Mouse (Mus musculus): ENCODE data around the gene Chd4. TPM values are rescaled to one million over a fixed set of nuclear protein-coding genes. Genes with fewer than 3 reads are reported as not detected.

Gene Chd4
- polyA plus RNA-seq, 1 experiment from 2014 or later: 90.7 TPM

GRCm38 (mm10) chr6:125097346-125097689 lies 1.5 kb downstream of the Chd4 start:
- H3K27ac ChIP-seq (replicated peaks): peak overlapping the region; percentile 97
- H3K27me3 ChIP-seq (ENCODE audit: low read depth, poor library complexity, severe bottlenecking): no peaks in the 10 kb centered on the region
- peak overlapping the region; percentile 80 for H3K4me3 ChIP-seq
- no peaks in the 10 kb centered on the region for H3K9me3 ChIP-seq (replicated peaks)
- WGBS: 1% methylated on average over 12 of the region's 12 CpGs
- H3K36me3 ChIP-seq: peaks cover 49% of the 10 kb centered on the region
- H3K4me1 ChIP-seq: peaks cover 51% of the 10 kb centered on the region
- DNase-seq (ENCODE audit: low spot score): peak; percentile 31

DNA sequence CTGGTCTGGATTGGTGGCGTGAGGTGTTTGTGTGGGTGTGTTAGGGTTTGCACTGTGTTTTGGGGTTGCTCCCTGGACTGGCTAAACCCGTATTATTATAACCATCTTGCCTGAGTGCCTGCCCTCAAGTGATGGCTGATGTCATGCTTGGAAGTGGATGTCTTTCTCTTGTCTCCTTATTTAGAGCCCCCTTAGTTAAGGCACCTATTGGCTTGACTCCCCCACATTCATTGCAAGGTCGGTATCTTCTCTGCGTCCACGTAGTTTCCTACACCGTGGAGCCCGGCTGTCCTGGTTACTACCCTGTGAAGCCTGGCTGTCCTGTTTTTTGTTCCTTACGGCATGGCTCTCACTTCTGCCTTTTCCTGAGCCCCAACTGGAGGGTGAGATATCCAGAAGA lies 2.2 kb downstream of the Chd4 start:
- Histone ChIP-seq H3K9me3 (replicated peaks) (no peaks in the 10 kb centered on the region), H3K36me3 (peaks cover 56% of the 10 kb centered on the region), H3K4me1 (peaks cover 51% of the 10 kb centered on the region), H3K27ac (replicated peaks) (peak overlapping the region; percentile 97), H3K4me3 (peak overlapping the region; percentile 80), H3K27me3 (ENCODE audit: low read depth, poor library complexity, severe bottlenecking) (no peaks in the 10 kb centered on the region)
- DNase-seq (ENCODE audit: low spot score): no peak
- WGBS: 63% methylated on average over 8 of the region's 8 CpGs

DNA sequence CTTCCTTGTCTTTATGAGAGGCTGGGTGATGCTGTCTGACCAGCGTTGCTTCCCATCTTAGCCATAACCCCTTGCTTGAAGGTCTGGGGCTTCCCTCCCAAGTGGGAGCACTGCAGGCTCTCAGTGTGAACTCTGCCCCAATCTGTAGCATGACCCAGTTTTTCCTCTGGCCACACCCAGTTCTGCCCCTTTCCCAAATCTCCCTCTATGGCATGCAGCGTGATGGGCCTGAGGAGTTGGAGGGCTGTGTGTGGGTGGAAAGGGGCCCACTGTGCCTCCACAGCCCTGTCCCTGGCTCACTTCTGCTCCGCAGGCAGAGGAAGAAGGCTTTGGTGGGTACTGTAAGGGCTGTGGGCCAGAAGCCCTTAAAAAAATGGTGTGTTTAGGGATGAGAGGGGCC lies 2.7 kb downstream of the Chd4 start:
- Histone ChIP-seq H3K9me3 (replicated peaks) (no peaks in the 10 kb centered on the region), H3K36me3 (peaks cover 61% of the 10 kb centered on the region), H3K27ac (replicated peaks) (peak overlapping the region; percentile 97), H3K27me3 (ENCODE audit: low read depth, poor library complexity, severe bottlenecking) (no peaks in the 10 kb centered on the region), H3K4me3 (peak overlapping the region; percentile 80), H3K4me1 (peaks cover 51% of the 10 kb centered on the region)
- DNase-seq (ENCODE audit: low spot score): no peak
- 73% methylated on average over 3 of the region's 3 CpGs for WGBS

DNA sequence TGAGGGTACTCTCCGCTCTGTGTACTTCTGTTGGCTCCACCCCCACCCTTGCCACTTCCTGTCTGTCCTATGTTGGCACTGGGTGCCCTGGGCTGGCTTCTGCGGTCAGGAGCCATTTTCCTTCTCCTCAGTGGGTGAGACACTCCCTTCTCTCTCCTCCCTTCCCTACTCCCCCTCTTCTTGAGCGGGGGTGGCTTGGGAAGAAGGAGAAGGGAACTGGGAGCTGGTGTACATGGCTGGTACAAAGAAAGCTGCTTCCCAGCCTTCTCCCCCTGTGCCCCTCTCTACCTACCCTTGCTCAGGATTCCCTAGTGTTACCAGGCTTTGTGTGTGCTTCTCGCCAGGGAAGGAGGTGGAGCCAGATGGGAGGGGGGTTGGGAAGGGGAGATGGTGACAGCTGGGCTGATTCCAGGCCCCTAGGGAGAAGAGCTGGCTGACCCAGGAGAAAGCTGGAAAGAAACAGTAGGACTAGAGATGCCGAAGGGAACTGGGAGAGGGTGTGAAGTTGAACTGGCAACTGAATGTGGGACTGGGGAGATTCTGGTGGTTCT lies 3.7 kb downstream of the Chd4 start:
- peak overlapping the region; percentile 80 for H3K4me3 ChIP-seq
- WGBS: 52% methylated on average over 5 of the region's 5 CpGs
- DNase-seq (ENCODE audit: low spot score): no peak
- peak overlapping the region; percentile 97 for H3K27ac ChIP-seq (replicated peaks)
- H3K9me3 ChIP-seq (replicated peaks): no peaks in the 10 kb centered on the region
- peaks cover 71% of the 10 kb centered on the region for H3K36me3 ChIP-seq
- peaks cover 51% of the 10 kb centered on the region for H3K4me1 ChIP-seq
- no peaks in the 10 kb centered on the region for H3K27me3 ChIP-seq (ENCODE audit: low read depth, poor library complexity, severe bottlenecking)

DNA sequence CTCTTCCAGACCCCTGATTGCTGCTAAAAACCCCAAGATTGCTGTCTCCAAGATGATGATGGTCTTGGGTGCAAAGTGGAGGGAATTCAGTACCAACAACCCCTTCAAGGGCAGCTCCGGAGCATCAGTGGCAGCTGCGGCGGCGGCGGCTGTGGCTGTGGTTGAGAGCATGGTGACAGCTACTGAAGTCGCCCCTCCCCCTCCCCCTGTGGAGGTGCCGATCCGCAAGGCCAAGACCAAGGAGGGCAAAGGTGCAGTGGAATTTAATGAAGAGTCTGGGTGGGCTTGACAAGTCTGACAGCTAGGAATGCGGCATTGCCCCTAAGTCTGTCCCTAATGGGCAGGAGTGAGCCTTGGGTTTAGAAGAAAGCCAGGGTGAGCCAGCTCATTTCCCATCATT lies 5.7 kb downstream of the Chd4 start:
- peaks cover 91% of the 10 kb centered on the region for H3K36me3 ChIP-seq
- H3K27ac ChIP-seq (replicated peaks): no peak overlapping the region
- no peaks in the 10 kb centered on the region for H3K9me3 ChIP-seq (replicated peaks)
- H3K27me3 ChIP-seq (ENCODE audit: low read depth, poor library complexity, severe bottlenecking): no peaks in the 10 kb centered on the region
- H3K4me1 ChIP-seq: peaks cover 38% of the 10 kb centered on the region
- whole genome bisulfite sequencing: 88% methylated on average over 9 of the region's 9 CpGs
- 0 out of 2 replicates have a peak overlapping the region, but pooled peaks have one; percentile 3 for H3K4me3 ChIP-seq
- no peak for DNase-seq (ENCODE audit: low spot score)

- H3K27ac ChIP-seq (replicated peaks): no peak overlapping the region
- 0 out of 2 replicates have a peak, but pooled peaks cover 8% of the 10 kb centered on the region for H3K9me3 ChIP-seq (replicated peaks)
- no peaks in the 10 kb centered on the region for H3K27me3 ChIP-seq (ENCODE audit: low read depth, poor library complexity, severe bottlenecking)
- H3K4me1 ChIP-seq: peaks cover 16% of the 10 kb centered on the region
- DNase-seq (ENCODE audit: low spot score): no peak
- peaks cover 100% of the 10 kb centered on the region for H3K36me3 ChIP-seq
- WGBS: 95% methylated on average over 4 of the region's 4 CpGs
- H3K4me3 ChIP-seq: no peak overlapping the region
Observed at GRCm38 (mm10) chr6:125104223-125104622, 8.4 kb downstream of the Chd4 start.

- Histone ChIP-seq H3K9me3 (replicated peaks) (0 out of 2 replicates have a peak, but pooled peaks cover 8% of the 10 kb centered on the region), H3K27ac (replicated peaks) (no peak overlapping the region), H3K4me1 (no peaks in the 10 kb centered on the region), H3K27me3 (ENCODE audit: low read depth, poor library complexity, severe bottlenecking) (no peaks in the 10 kb centered on the region), H3K4me3 (no peak overlapping the region), H3K36me3 (peaks cover 100% of the 10 kb centered on the region)
- WGBS: 96% methylated on average over 2 of the region's 2 CpGs
- no peak for DNase-seq (ENCODE audit: low spot score)
Observed at GRCm38 (mm10) chr6:125107705-125108104, 11.9 kb downstream of the Chd4 start.

GRCm38 (mm10) chr6:125109371-125109770 lies 13.6 kb downstream of the Chd4 start:
- Histone ChIP-seq H3K36me3 (peaks cover 100% of the 10 kb centered on the region), H3K4me3 (no peak overlapping the region), H3K4me1 (no peaks in the 10 kb centered on the region), H3K9me3 (replicated peaks) (0 out of 2 replicates have a peak, but pooled peaks cover 8% of the 10 kb centered on the region), H3K27me3 (ENCODE audit: low read depth, poor library complexity, severe bottlenecking) (no peaks in the 10 kb centered on the region), H3K27ac (replicated peaks) (no peak overlapping the region)
- 92% methylated on average over 14 of the region's 14 CpGs for WGBS
- DNase-seq (ENCODE audit: low spot score): no peak

DNA sequence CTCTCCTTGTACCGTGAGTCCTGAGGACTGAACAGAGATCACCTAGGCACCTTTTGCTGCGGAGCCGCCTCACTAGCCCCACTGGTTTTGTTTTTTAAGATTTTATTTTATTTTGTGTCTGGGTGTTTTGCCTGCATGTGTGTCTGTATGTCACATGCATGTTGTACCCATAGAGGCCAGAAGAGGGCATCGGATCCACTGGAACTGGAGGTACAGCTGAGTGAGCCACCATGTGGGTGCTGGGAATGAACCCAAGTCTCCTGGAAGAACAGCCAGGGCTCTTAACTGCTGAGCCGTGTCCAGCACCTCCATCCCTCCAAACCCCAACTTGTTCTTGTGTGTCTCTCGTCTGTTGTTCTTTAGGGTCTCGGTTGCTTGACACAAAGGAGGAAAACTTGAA lies 15.1 kb downstream of the Chd4 start:
- DNase-seq (ENCODE audit: low spot score): peak; percentile 50
- WGBS: 94% methylated on average over 7 of the region's 7 CpGs
- H3K36me3 ChIP-seq: peaks cover 100% of the 10 kb centered on the region
- no peaks in the 10 kb centered on the region for H3K4me1 ChIP-seq
- H3K4me3 ChIP-seq: no peak overlapping the region
- H3K9me3 ChIP-seq (replicated peaks): 0 out of 2 replicates have a peak, but pooled peaks cover 8% of the 10 kb centered on the region
- H3K27me3 ChIP-seq (ENCODE audit: low read depth, poor library complexity, severe bottlenecking): no peaks in the 10 kb centered on the region
- H3K27ac ChIP-seq (replicated peaks): no peak overlapping the region

DNA sequence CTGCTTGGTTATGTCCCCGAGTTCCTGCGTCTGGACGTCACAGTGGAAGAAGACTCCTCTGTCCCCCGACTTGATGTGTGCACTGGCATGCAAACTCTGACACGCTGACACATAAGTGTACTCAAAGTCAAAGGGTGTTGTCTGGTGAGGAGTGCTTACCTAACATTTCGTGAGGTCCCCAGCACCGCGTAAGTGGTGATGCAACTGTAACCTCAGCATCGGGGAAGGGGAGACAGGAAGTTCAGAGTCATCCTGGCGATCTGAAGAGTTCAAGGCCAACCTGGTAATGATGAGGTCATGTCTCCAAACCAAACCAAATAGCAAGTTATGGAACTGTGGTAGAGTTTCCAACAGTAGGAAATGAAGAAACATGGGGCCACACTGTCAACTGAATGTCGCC lies 16.8 kb downstream of the Chd4 start:
- Histone ChIP-seq H3K36me3 (peaks cover 100% of the 10 kb centered on the region), H3K4me1 (no peaks in the 10 kb centered on the region), H3K27ac (replicated peaks) (no peak overlapping the region), H3K9me3 (replicated peaks) (no peaks in the 10 kb centered on the region), H3K4me3 (no peak overlapping the region), H3K27me3 (ENCODE audit: low read depth, poor library complexity, severe bottlenecking) (no peaks in the 10 kb centered on the region)
- 96% methylated on average over 11 of the region's 11 CpGs for WGBS
- DNase-seq (ENCODE audit: low spot score): no peak

GRCm38 (mm10) chr6:125119387-125119786 lies 23.6 kb downstream of the Chd4 start:
- WGBS: 98% methylated on average over 8 of the region's 8 CpGs
- H3K36me3 ChIP-seq: peaks cover 100% of the 10 kb centered on the region
- no peaks in the 10 kb centered on the region for H3K27me3 ChIP-seq (ENCODE audit: low read depth, poor library complexity, severe bottlenecking)
- DNase-seq (ENCODE audit: low spot score): no peak
- no peaks in the 10 kb centered on the region for H3K9me3 ChIP-seq (replicated peaks)
- H3K4me3 ChIP-seq: no peak overlapping the region
- no peaks in the 10 kb centered on the region for H3K4me1 ChIP-seq
- no peak overlapping the region for H3K27ac ChIP-seq (replicated peaks)

GRCm38 (mm10) chr6:125128724-125129123 lies 32.9 kb downstream of the Chd4 start:
- Histone ChIP-seq H3K36me3 (peaks cover 78% of the 10 kb centered on the region), H3K9me3 (replicated peaks) (no peaks in the 10 kb centered on the region), H3K4me1 (peaks cover 22% of the 10 kb centered on the region), H3K27ac (replicated peaks) (no peak overlapping the region), H3K27me3 (ENCODE audit: low read depth, poor library complexity, severe bottlenecking) (no peaks in the 10 kb centered on the region), H3K4me3 (no peak overlapping the region)
- WGBS: 94% methylated on average over 12 of the region's 12 CpGs
- no peak for DNase-seq (ENCODE audit: low spot score)

- no peak for DNase-seq (ENCODE audit: low spot score)
- H3K4me1 ChIP-seq: peaks cover 22% of the 10 kb centered on the region
- 93% methylated on average over 20 of the region's 20 CpGs for WGBS
- no peak overlapping the region for H3K27ac ChIP-seq (replicated peaks)
- peaks cover 78% of the 10 kb centered on the region for H3K36me3 ChIP-seq
- no peaks in the 10 kb centered on the region for H3K9me3 ChIP-seq (replicated peaks)
- H3K4me3 ChIP-seq: no peak overlapping the region
- no peaks in the 10 kb centered on the region for H3K27me3 ChIP-seq (ENCODE audit: low read depth, poor library complexity, severe bottlenecking)
Observed at GRCm38 (mm10) chr6:125129710-125130402, 34.1 kb downstream of the Chd4 start.
